Mouse (Mus musculus) liver, embryonic 15.5 days (tissue): ENCODE measurements around the gene Trmt44. TPM values are rescaled to one million over a fixed set of nuclear protein-coding genes. Genes with fewer than 3 reads are reported as not detected.

Experiments used
- polyA plus RNA-seq: library from polyadenylated mRNA; unstranded; fragments of >200 nt; fragmentation: Nextera tagmentation; extraction: Ambion mirVana; gene quantifications from 2 replicates; pipeline ENCODE4 v1.2.1, GENCODE M21; 2015

Trmt44 gene
- polyA plus RNA-seq, 1 experiment from 2014 or later: 2.6 TPM

Other genes starting within 250 kb of the Trmt44 start
- gene Hmx1, start 186.0 kb downstream of the Trmt44 start, polyA plus RNA-seq: not detected in 2 replicates
- gene Cpz, start 49.4 kb downstream of the Trmt44 start, polyA plus RNA-seq: 0.92 and 1.7 TPM in 2 replicates
- gene Acox3, start 8.0 kb upstream of the Trmt44 start, polyA plus RNA-seq: 3.1 and 3.6 TPM in 2 replicates
- 1.9 and 2.2 TPM in 2 replicates for gene Htra3, start 104.7 kb upstream of the Trmt44 start, polyA plus RNA-seq
- gene Sh3tc1, start 164.9 kb upstream of the Trmt44 start, polyA plus RNA-seq: 2.7 and 3.3 TPM in 2 replicates
- 0.36 and 0.52 TPM in 2 replicates for gene Ablim2, start 182.8 kb upstream of the Trmt44 start, polyA plus RNA-seq